Mouse (Mus musculus) cortical plate, adult 2 months (tissue): Measurements from ENCODE around the gene Tnfsf11.

Experiments used
- CTCF ChIP-seq: fragments of 200-500 bp; IDR thresholded peaks from 2 replicates; pipeline ENCODE4 v1.5.1; 2011; ENCODE audit warnings: mild to moderate bottlenecking, control low read depth, low read length; ENCODE audit not compliant: insufficient read depth; ENCODE audit errors: extremely low read depth
- POLR2A ChIP-seq: fragments of 200-500 bp; IDR thresholded peaks from 2 replicates; pipeline ENCODE4 v1.6.1; 2011; ENCODE audit warnings: mild to moderate bottlenecking, low read length, control low read depth; ENCODE audit not compliant: insufficient read depth; ENCODE audit errors: extremely low read depth

GRCm38 (mm10) chr14:78319580-78319979 is 11.7 kb upstream of the Tnfsf11 start:
- TF ChIP-seq POLR2A (no peak), CTCF (no peak)
